Mouse (Mus musculus) ES-E14 (cell line): Measurements from ENCODE around the gene Nrxn3. TPM values are rescaled to one million over a fixed set of nuclear protein-coding genes. Genes with fewer than 3 reads are reported as not detected.

Source experiments
- DNase-seq: peaks from one replicate; pipeline ENCODE4 v3.0.0-alpha.2; 2013; ENCODE audit warnings: low read depth, low spot score
- H3K27ac ChIP-seq: 2 replicates; pipeline ENCODE4 v1.5.1; 2012; ENCODE audit warnings: low read depth, mild to moderate bottlenecking, low read length, moderate library complexity, mixed read lengths; ENCODE audit not compliant: poor library complexity, insufficient read depth, severe bottlenecking
- H3K36me3 ChIP-seq: 2 replicates; pipeline ENCODE4 v1.6.1; 2012; ENCODE audit warnings: mild to moderate bottlenecking, low read length, moderate library complexity, mixed read lengths; ENCODE audit not compliant: control insufficient read depth, poor library complexity, insufficient read depth, severe bottlenecking
- H3K4me1 ChIP-seq, 2 experiments: fragments of 150-350 bp in 1 of 2; sonication (generic) in 1 of 2; 2 replicates each; pipeline ENCODE4 v1.6.1; 2012; ENCODE audit warnings: low read length in 2 of 2, mild to moderate bottlenecking in 1 of 2, mixed read lengths in 1 of 2; ENCODE audit not compliant: control insufficient read depth in 2 of 2, insufficient read depth in 2 of 2, poor library complexity in 1 of 2
- H3K4me3 ChIP-seq, 2 experiments: fragments of 150-350 bp in 1 of 2; sonication (generic) in 1 of 2; 2 replicates each; pipeline ENCODE4 v1.5.1; 2012; ENCODE audit warnings: low read length in 2 of 2, low read depth in 1 of 2, mild to moderate bottlenecking in 1 of 2, mixed read lengths in 1 of 2; ENCODE audit not compliant: insufficient read depth in 1 of 2, poor library complexity in 1 of 2, severe bottlenecking in 1 of 2
- H3K9ac ChIP-seq: 2 replicates; pipeline ENCODE4 v1.6.1; 2012; ENCODE audit warnings: low read depth, mild to moderate bottlenecking, low read length, mixed read lengths; ENCODE audit not compliant: poor library complexity, insufficient read depth, severe bottlenecking
- H3K9me3 ChIP-seq: fragments of 150-350 bp; sonication (generic); 2 replicates; pipeline ENCODE4 v1.6.1; 2012; ENCODE audit warnings: low read depth, mild to moderate bottlenecking, low read length; ENCODE audit not compliant: control insufficient read depth, insufficient read depth
- CHD2 ChIP-seq: IDR thresholded peaks from 2 replicates; pipeline ENCODE4 v1.6.1; 2014; ENCODE audit warnings: mild to moderate bottlenecking, low read depth, low read length, inconsistent platforms
- HCFC1 ChIP-seq: IDR thresholded peaks from 2 replicates; pipeline ENCODE4 v1.6.1; 2012; ENCODE audit warnings: low read length, inconsistent platforms, borderline replicate concordance; ENCODE audit not compliant: insufficient read depth
- MAFK ChIP-seq: IDR thresholded peaks from 2 replicates; pipeline ENCODE4 v1.6.1; 2014; ENCODE audit warnings: mild to moderate bottlenecking, low read depth, low read length, inconsistent platforms; ENCODE audit not compliant: insufficient read depth
- ZC3H11A ChIP-seq: IDR thresholded peaks from 2 replicates; pipeline ENCODE4 v1.6.1; 2012; ENCODE audit warnings: low read depth, mild to moderate bottlenecking, inconsistent platforms, low read length, borderline replicate concordance
- ZNF384 ChIP-seq: IDR thresholded peaks from 2 replicates; pipeline ENCODE4 v1.6.1; 2012; ENCODE audit warnings: low read depth, low read length, inconsistent platforms
- in situ Hi-C, 2 experiments: fragments of 600-800 bp; cut with MboI; formaldehyde crosslinking; loops; one replicate each; pipeline ENCODE4 v1.15.1; 2025; ENCODE audit warnings: low sequenced_read_pairs in 2 of 2, inconsistent platforms in 1 of 2; ENCODE audit not compliant: unreplicated experiment in 2 of 2
- total RNA-seq: library from RNA; depleted of rRNA; stranded (reverse); fragments of 300-350 nt; gene quantifications from 2 replicates; pipeline ENCODE4 v1.2.3, GENCODE M21; 2012

Nrxn3 gene
- total RNA-seq, 1 experiment = 0.13 TPM

DNA sequence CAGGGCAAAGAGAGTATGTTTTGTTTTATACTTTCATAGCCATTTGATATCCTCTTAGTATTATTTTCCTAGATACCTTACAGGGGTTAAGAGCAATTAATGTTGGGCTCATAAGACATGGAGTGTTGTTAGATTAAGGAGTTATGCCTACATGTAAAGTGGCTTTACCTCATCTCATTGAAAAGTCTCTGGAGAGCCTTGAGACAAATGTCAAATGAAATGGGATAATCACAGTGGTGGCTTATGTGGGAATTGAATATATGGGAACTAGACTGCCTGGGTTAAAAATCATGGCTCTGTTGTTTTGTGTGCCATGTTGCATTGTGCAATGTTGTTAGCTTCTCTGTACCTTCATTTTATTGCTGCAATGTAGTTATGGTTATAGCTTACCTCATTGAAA is 327.0 kb downstream of the Nrxn3 start:
- Histone ChIP-seq H3K36me3 (no peaks in the 10 kb centered on the region), H3K4me1 (no peaks in the 10 kb centered on the region), H3K4me3 (no peak overlapping the region), H3K9me3 (no peaks in the 10 kb centered on the region), H3K9ac (no peak overlapping the region), H3K27ac (no peak overlapping the region)
- TF ChIP-seq ZC3H11A (no peak), MAFK (no peak), CHD2 (no peak)
- DNase-seq = no peak
- in situ Hi-C loops = no loop called here

DNA sequence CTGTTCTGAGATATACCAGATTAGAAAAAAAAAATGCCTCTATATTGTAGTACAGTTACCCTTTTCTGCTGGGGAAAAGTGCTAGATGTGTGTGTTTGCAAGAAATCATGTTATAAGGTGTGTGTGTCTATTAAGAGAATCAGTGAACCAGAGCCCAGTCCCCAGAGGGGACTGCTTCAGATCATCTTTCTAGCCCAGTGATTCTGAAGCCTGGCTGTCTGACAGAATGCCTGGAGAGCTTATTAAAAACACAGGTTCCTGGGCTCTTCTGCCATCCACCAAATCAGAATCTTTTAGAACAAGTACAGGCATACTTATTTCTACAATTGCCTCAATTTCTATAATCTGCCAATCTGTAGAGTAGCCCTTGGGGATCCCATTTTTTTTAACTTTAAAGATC is 349.8 kb downstream of the Nrxn3 start:
- DNase-seq = no peak
- Histone ChIP-seq H3K9ac (no peak overlapping the region), H3K27ac (no peak overlapping the region), H3K9me3 (no peaks in the 10 kb centered on the region), H3K4me1 (no peaks in the 10 kb centered on the region), H3K4me3 (no peak overlapping the region), H3K36me3 (no peaks in the 10 kb centered on the region)
- in situ Hi-C loops = no loop called here
- no peak for TF ChIP-seq ZNF384
- TF ChIP-seq MAFK = no peak
- no peak for TF ChIP-seq HCFC1
- no peak for TF ChIP-seq ZC3H11A
- no peak for TF ChIP-seq CHD2

DNA sequence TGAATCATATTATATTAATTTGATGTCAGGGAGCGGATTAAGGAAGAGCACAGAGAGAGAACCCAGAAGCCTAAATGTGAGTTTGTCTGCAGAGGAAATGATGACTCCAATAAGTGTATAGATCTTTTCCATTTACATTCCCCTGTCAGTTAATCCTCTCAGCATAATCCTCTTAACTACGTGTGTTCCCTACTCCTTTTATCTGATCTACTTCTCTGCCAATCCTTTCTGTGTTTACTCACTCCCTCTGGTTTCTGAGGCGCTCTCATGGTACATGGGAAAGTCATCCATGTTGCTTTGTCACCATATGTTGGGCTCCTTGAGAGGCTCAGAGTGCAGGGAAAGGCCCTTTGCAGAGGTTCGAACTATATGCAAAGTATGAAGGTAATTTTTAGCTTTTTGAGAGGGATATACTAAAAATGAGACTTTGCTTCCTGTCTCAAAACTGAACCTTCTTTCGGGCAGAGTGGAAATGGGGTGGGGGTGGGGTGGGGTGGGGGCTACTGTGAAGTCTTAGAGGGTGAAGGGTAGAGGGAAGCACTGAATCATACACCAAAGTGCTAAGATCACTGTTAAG is 350.6 kb downstream of the Nrxn3 start:
- in situ Hi-C loops = no loop called here

DNA sequence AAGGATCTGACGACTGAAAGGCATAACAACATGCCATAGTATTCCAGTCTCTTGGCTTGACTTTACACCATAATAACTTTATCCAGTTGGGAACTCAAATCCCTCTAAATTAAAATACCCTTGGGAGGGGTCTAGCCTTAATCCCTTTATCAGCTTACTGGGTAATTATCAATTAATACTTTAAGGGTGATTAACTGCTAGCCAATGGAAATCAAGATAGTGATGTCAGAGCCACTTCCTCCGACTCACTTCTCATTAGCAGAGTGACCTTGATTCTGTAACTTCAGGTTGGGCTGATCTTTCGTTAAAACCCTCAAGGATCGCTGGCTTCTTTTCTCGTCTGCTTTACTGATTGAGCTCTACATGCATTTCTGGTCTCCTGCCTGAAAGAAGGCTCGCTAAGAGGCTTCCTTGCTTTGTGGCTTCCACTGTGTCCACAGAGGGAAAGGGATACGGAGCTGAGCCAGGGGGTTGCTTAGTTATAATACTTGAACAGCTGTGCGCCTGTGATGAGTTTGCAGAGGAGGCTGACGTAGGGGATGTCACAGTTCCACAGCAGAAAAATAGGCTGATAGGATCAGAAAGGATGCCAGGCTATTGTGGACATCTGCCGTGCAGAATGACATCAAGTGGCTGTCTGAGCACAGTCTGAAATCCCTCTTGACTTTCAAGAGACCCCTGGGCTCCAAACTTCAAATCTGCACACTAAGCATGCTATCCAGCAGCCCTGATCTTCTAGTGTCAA is 352.0 kb downstream of the Nrxn3 start:
- Histone ChIP-seq H3K9me3 (no peaks in the 10 kb centered on the region), H3K36me3 (no peaks in the 10 kb centered on the region), H3K4me1 (no peaks in the 10 kb centered on the region), H3K27ac (no peak overlapping the region), H3K4me3 (no peak overlapping the region), H3K9ac (no peak overlapping the region)
- in situ Hi-C loops = no loop called here
- TF ChIP-seq ZC3H11A = no peak
- no peak for TF ChIP-seq ZNF384
- no peak for TF ChIP-seq HCFC1
- TF ChIP-seq CHD2 = no peak
- no peak for TF ChIP-seq MAFK
- no peak for DNase-seq

More for the DNA sequence above, 350.6 kb downstream of the Nrxn3 start:
- Histone ChIP-seq H3K9ac (no peak overlapping the region), H3K4me1 (no peaks in the 10 kb centered on the region), H3K9me3 (no peaks in the 10 kb centered on the region), H3K36me3 (no peaks in the 10 kb centered on the region), H3K27ac (no peak overlapping the region), H3K4me3 (no peak overlapping the region)
- no peak for TF ChIP-seq MAFK
- TF ChIP-seq ZNF384 = no peak
- TF ChIP-seq CHD2 = no peak
- no peak for TF ChIP-seq HCFC1
- TF ChIP-seq ZC3H11A = no peak
- no peak for DNase-seq
